Mouse (Mus musculus): ENCODE measurements around the gene Olfr1028. TPM values are rescaled to one million over a fixed set of nuclear protein-coding genes. Genes with fewer than 3 reads are reported as not detected.

Gene Olfr1028
- not detected for total RNA-seq (2023)

GRCm38 (mm10) chr2:85950137-85950536 is at the start of gene Olfr1028:
Gene Olfr1028 (plus strand): TSS chr2:85950437.

GRCm38 (mm10) chr2:85904952-85905351 is 45.3 kb upstream of the Olfr1028 start, which contains the start of gene Olfr1024:
Gene Olfr1024 (minus strand): TSS chr2:85905052.

GRCm38 (mm10) chr2:85914893-85915292 is 35.3 kb upstream of the Olfr1028 start, which contains the start of gene Olfr1025-ps1:
Gene Olfr1025-ps1 (plus strand): TSS chr2:85915193.

GRCm38 (mm10) chr2:85921258-85921657 is 29.0 kb upstream of the Olfr1028 start, which contains the start of gene Olfr1026:
Gene Olfr1026 (plus strand): TSS chr2:85921558.

GRCm38 (mm10) chr2:85973595-85973994 is 23.4 kb downstream of the Olfr1028 start, which contains the start of gene Olfr1029:
Gene Olfr1029 (plus strand): TSS chr2:85973895.

GRCm38 (mm10) chr2:85978976-85979375 is 28.7 kb downstream of the Olfr1028 start, which contains the start of gene Olfr1030:
Gene Olfr1030 (plus strand): TSS chr2:85979276.

GRCm38 (mm10) chr2:85990004-85990403 is 39.8 kb downstream of the Olfr1028 start, which contains the start of gene Olfr1031:
Gene Olfr1031 (plus strand): TSS chr2:85990304.

Other genes with a start within 250 kb of the Olfr1028 start
- not detected for gene Olfr1009, start 235.0 kb upstream of the Olfr1028 start, total RNA-seq (2023)
- gene Olfr1012, start 187.7 kb upstream of the Olfr1028 start, total RNA-seq (2023): not detected
- not detected for gene Olfr1013, start 183.3 kb upstream of the Olfr1028 start, total RNA-seq (2023)
- not detected for gene Olfr1014, start 177.7 kb upstream of the Olfr1028 start, total RNA-seq (2023)
- gene Olfr1015, start 168.4 kb upstream of the Olfr1028 start, total RNA-seq (2023): not detected
- gene Olfr1016, start 147.9 kb upstream of the Olfr1028 start, total RNA-seq (2023): not detected
- gene Olfr1018, start 132.0 kb upstream of the Olfr1028 start, total RNA-seq (2023): not detected
- not detected for gene Olfr1019, start 105.0 kb upstream of the Olfr1028 start, total RNA-seq (2023)
- not detected for gene Olfr1020, start 103.4 kb upstream of the Olfr1028 start, total RNA-seq (2023)
- gene Olfr1022, start 81.8 kb upstream of the Olfr1028 start, total RNA-seq (2023): not detected
- gene Olfr1023, start 64.8 kb upstream of the Olfr1028 start, total RNA-seq (2023): not detected
- not detected for gene Olfr1024, start 45.4 kb upstream of the Olfr1028 start, total RNA-seq (2023)
- gene Olfr1025-ps1, start 35.2 kb upstream of the Olfr1028 start, total RNA-seq (2023): not detected
- gene Olfr1026, start 28.9 kb upstream of the Olfr1028 start, total RNA-seq (2023): not detected
- not detected for gene Olfr1029, start 23.5 kb downstream of the Olfr1028 start, total RNA-seq (2023)
- gene Olfr1030, start 28.8 kb downstream of the Olfr1028 start, total RNA-seq (2023): not detected
- gene Olfr1031, start 39.9 kb downstream of the Olfr1028 start, total RNA-seq (2023): not detected
- not detected for gene Olfr1032, start 55.1 kb downstream of the Olfr1028 start, total RNA-seq (2023)
- gene Olfr1033, start 70.2 kb downstream of the Olfr1028 start, total RNA-seq (2023): not detected
- not detected for gene Olfr1034, start 95.4 kb downstream of the Olfr1028 start, total RNA-seq (2023)
- not detected for gene Olfr1036, start 123.6 kb downstream of the Olfr1028 start, total RNA-seq (2023)
- gene Olfr1037, start 136.9 kb downstream of the Olfr1028 start, total RNA-seq (2023): not detected
- not detected for gene Olfr1039, start 185.5 kb downstream of the Olfr1028 start, total RNA-seq (2023)
- not detected for gene Olfr1040, start 196.3 kb downstream of the Olfr1028 start, total RNA-seq (2023)
- gene Olfr1042, start 211.4 kb downstream of the Olfr1028 start, total RNA-seq (2023): not detected
- gene Olfr1043, start 217.1 kb downstream of the Olfr1028 start, total RNA-seq (2023): not detected
- gene Olfr1044, start 227.4 kb downstream of the Olfr1028 start, total RNA-seq (2023): not detected
- gene Olfr52, start 235.2 kb downstream of the Olfr1028 start, total RNA-seq (2023): not detected